ENCODE assay signal across 23 mouse cellular contexts in genomic region chr12:90571506-90571905, GRCm38 (mm10).
DNase-seq lines count a peak whose midpoint lies in the region; ATAC-seq and TF ChIP-seq lines count a peak whose summit lies in the region.
"Had no signal": no experiment of that assay in that cellular context is flagged by ENCODE, and none has a peak within 500 bp of the region (broad histone marks: within the 10 kb centered on the region; RNA-seq: fewer than 3 reads in every experiment).

No protein-coding gene starts in this region.

- TF ChIP-seq POLR2A in cerebellum, adult 2 months (IDR thresholded peaks at IDR 0.05; ENCODE audit: borderline replicate concordance, insufficient read depth, low read length), result no peak

- no peaks in the 10 kb centered on the region for H3K27me3 ChIP-seq in hindbrain, embryonic 11.5 days (ENCODE audit: control insufficient read depth, insufficient read depth, low read length)
- no peaks in the 10 kb centered on the region for H3K27me3 ChIP-seq in hindbrain, embryonic 12.5 days
- H3K27me3 ChIP-seq in cerebellum, adult 2 months (ENCODE audit: control insufficient read depth, insufficient read depth, low read length), result no peaks in the 10 kb centered on the region
- H3K27me3 ChIP-seq: heart, embryonic 13.5 days; intestine, embryonic 15.5 days; limb, embryonic 12.5 days; liver, embryonic 13.5 days; lung, embryonic 15.5 days; megakaryocyte, embryonic 14.5 days; neural tube, embryonic 13.5 days had no signal

- no peak for ATAC-seq in hindbrain, embryonic 11.5 days (ENCODE audit: low FRiP score)
- no peak for ATAC-seq in hindbrain, embryonic 12.5 days (ENCODE audit: low FRiP score)
- ATAC-seq: forebrain, embryonic 16.5 days; intestine, embryonic 15.5 days had no signal

- intact Hi-C loops in gastrocnemius, adult 2 months (cut with DNase I), result no loop called here

- DNase-seq in hindbrain, embryonic 11.5 days (ENCODE audit: low spot score), result peak; percentile 31
- DNase-seq in R1 (ENCODE audit: low read depth, low spot score), result peak; percentile 40
- DNase-seq in cerebellum, adult 2 months, result peak; percentile 60 to 68
- DNase-seq in forelimb bud, embryonic 11.5 days (ENCODE audit: low read depth, low spot score), result peak; percentile 14
- no peak for DNase-seq in gastrocnemius, adult 2 months
- no peak for DNase-seq in layer of hippocampus, postnatal 10 days (ENCODE audit: low spot score in 2 of 2)
- no peak for DNase-seq in urinary bladder, postnatal 10 days (ENCODE audit: low spot score)
- DNase-seq: adrenal gland, adult 2 months; heart, postnatal 4 days; liver, embryonic 13.5 days; right cerebral cortex, postnatal 4 days; thymus, postnatal 36 days had no signal

- no peak overlapping the region for H3K4me3 ChIP-seq in hindbrain, embryonic 11.5 days (ENCODE audit: low read depth, low read length)
- no peak overlapping the region for H3K4me3 ChIP-seq in hindbrain, embryonic 12.5 days
- H3K4me3 ChIP-seq in cerebellum, adult 2 months (replicated peaks; ENCODE audit: insufficient read depth, low read depth, low read length), result no peak overlapping the region
- H3K4me3 ChIP-seq in gastrocnemius, adult 2 months, result no peak overlapping the region
- H3K4me3 ChIP-seq: embryonic facial prominence, embryonic 10.5 days; erythroblast, embryonic 14.5 days; heart, embryonic 13.5 days; intestine, embryonic 15.5 days; left cerebral cortex, adult 2 months; limb, embryonic 12.5 days; liver, embryonic 13.5 days; lung, embryonic 15.5 days; megakaryocyte, embryonic 14.5 days; neural tube, embryonic 13.5 days had no signal

- 16% methylated on average over 2 of the region's 2 CpGs for WGBS in hindbrain, embryonic 11.5 days
- WGBS in hindbrain, embryonic 12.5 days, result 9% methylated on average over 2 of the region's 2 CpGs
- WGBS in cerebellum, adult 2 months, result 3% methylated on average over 2 of the region's 2 CpGs

- no peaks in the 10 kb centered on the region for H3K9me3 ChIP-seq in hindbrain, embryonic 11.5 days (ENCODE audit: control insufficient read depth, low read length)
- H3K9me3 ChIP-seq in hindbrain, embryonic 12.5 days (replicated peaks), result no peaks in the 10 kb centered on the region
- H3K9me3 ChIP-seq: embryonic facial prominence, embryonic 10.5 days; heart, embryonic 13.5 days; intestine, embryonic 15.5 days; limb, embryonic 12.5 days; liver, embryonic 13.5 days; lung, embryonic 15.5 days; megakaryocyte, embryonic 14.5 days; neural tube, embryonic 13.5 days had no signal

- no peak overlapping the region for H3K9ac ChIP-seq in hindbrain, embryonic 11.5 days (ENCODE audit: low read depth, low read length)
- H3K9ac ChIP-seq in hindbrain, embryonic 12.5 days, result no peak overlapping the region
- H3K9ac ChIP-seq: heart, embryonic 13.5 days; intestine, embryonic 15.5 days; limb, embryonic 12.5 days; liver, embryonic 13.5 days; lung, embryonic 15.5 days; neural tube, embryonic 13.5 days had no signal

- H3K4me1 ChIP-seq in hindbrain, embryonic 11.5 days (replicated peaks; ENCODE audit: control insufficient read depth, insufficient read depth, low read length), result no peaks in the 10 kb centered on the region
- H3K4me1 ChIP-seq in hindbrain, embryonic 12.5 days, result no peaks in the 10 kb centered on the region
- no peaks in the 10 kb centered on the region; the same call in 1 of the 2 replicates for H3K4me1 ChIP-seq in cerebellum, adult 2 months (ENCODE audit: control insufficient read depth, insufficient read depth, low read length)
- H3K4me1 ChIP-seq: embryonic facial prominence, embryonic 10.5 days; intestine, embryonic 15.5 days; limb, embryonic 12.5 days; liver, embryonic 13.5 days; lung, embryonic 15.5 days; megakaryocyte, embryonic 14.5 days; neural tube, embryonic 13.5 days had no signal

- no peak for TF ChIP-seq CTCF in cerebellum, adult 2 months (IDR thresholded peaks at IDR 0.05; ENCODE audit: borderline replicate concordance, insufficient read depth, low read depth, low read length)
- TF ChIP-seq CTCF in gastrocnemius, adult 2 months (IDR thresholded peaks at IDR 0.05), result no peak

- no peak overlapping the region for H3K4me2 ChIP-seq in hindbrain, embryonic 11.5 days (replicated peaks; ENCODE audit: low read depth, low read length)
- H3K4me2 ChIP-seq in hindbrain, embryonic 12.5 days (replicated peaks), result no peak overlapping the region
- H3K4me2 ChIP-seq: heart, embryonic 13.5 days; intestine, embryonic 15.5 days; limb, embryonic 12.5 days; liver, embryonic 13.5 days; lung, embryonic 15.5 days; neural tube, embryonic 13.5 days had no signal

- H3K36me3 ChIP-seq in hindbrain, embryonic 11.5 days (ENCODE audit: control insufficient read depth, insufficient read depth, low read length), result no peaks in the 10 kb centered on the region
- no peaks in the 10 kb centered on the region for H3K36me3 ChIP-seq in hindbrain, embryonic 12.5 days
- H3K36me3 ChIP-seq: embryonic facial prominence, embryonic 10.5 days; heart, embryonic 13.5 days; intestine, embryonic 15.5 days; limb, embryonic 12.5 days; liver, embryonic 13.5 days; lung, embryonic 15.5 days; neural tube, embryonic 13.5 days had no signal

- H3K27ac ChIP-seq in hindbrain, embryonic 11.5 days (ENCODE audit: low read depth, low read length), result no peak overlapping the region
- H3K27ac ChIP-seq in hindbrain, embryonic 12.5 days, result no peak overlapping the region
- H3K27ac ChIP-seq in cerebellum, adult 2 months (ENCODE audit: insufficient read depth, low read length), result no peak overlapping the region
- no peak overlapping the region for H3K27ac ChIP-seq in gastrocnemius, adult 2 months
- H3K27ac ChIP-seq: embryonic facial prominence, embryonic 10.5 days; heart, embryonic 13.5 days; intestine, embryonic 15.5 days; left cerebral cortex, adult 2 months; limb, embryonic 12.5 days; liver, embryonic 13.5 days; lung, embryonic 15.5 days; neural tube, embryonic 13.5 days had no signal

Comparison
In these comparisons a context has a peak if more than half of its experiments do, and no peak if none do; other contexts are left out.
1. DNase-seq: peak in hindbrain, embryonic 11.5 days (single experiment), R1 (single experiment), cerebellum, adult 2 months (2 of 2) and forelimb bud, embryonic 11.5 days (single experiment); none in gastrocnemius, adult 2 months (single experiment), layer of hippocampus, postnatal 10 days (0 of 2) and urinary bladder, postnatal 10 days (single experiment).